Mouse (Mus musculus) stomach, embryonic 15.5 days (tissue): ENCODE measurements around the gene Etfbkmt. TPM values are rescaled to one million over a fixed set of nuclear protein-coding genes. Genes with fewer than 3 reads are reported as not detected.
"Not testable (repeated sequence)": the region's sequence is repeated elsewhere in the genome, so short reads cannot be mapped to it uniquely, and the experiment has no call there.

Experiments
- ATAC-seq: fragments of 200-750 bp; cut with Nextera tagmentation; 2 replicates; pipeline ENCODE4 v1.8.0; 2017; ENCODE audit warnings: low read depth, moderate number of reproducible peaks, moderate TSS enrichment; ENCODE audit not compliant: insufficient read depth, low FRiP score
- H3K27ac ChIP-seq: fragments of 300-500 bp; sonication (generic); 2 replicates; pipeline ENCODE4 v1.5.1; 2015; ENCODE audit warnings: mild to moderate bottlenecking, inconsistent platforms
- H3K27me3 ChIP-seq: fragments of 300-500 bp; sonication (generic); replicated peaks from 2 replicates; pipeline ENCODE4 v1.6.1; 2015; ENCODE audit warnings: inconsistent platforms
- H3K36me3 ChIP-seq: fragments of 300-500 bp; sonication (generic); 2 replicates; pipeline ENCODE4 v1.6.1; 2015; ENCODE audit warnings: inconsistent platforms
- H3K4me1 ChIP-seq: fragments of 300-500 bp; sonication (generic); 2 replicates; pipeline ENCODE4 v1.6.1; 2015; ENCODE audit warnings: inconsistent platforms
- H3K4me2 ChIP-seq: fragments of 300-500 bp; sonication (generic); 2 replicates; pipeline ENCODE4 v1.6.1; 2015; ENCODE audit warnings: mild to moderate bottlenecking, inconsistent platforms
- H3K4me3 ChIP-seq: fragments of 300-500 bp; sonication (generic); replicated peaks from 2 replicates; pipeline ENCODE4 v1.5.1; 2015; ENCODE audit warnings: inconsistent platforms
- H3K9ac ChIP-seq: fragments of 300-500 bp; sonication (generic); 2 replicates; pipeline ENCODE4 v1.6.1; 2015; ENCODE audit warnings: inconsistent platforms
- H3K9me3 ChIP-seq: fragments of 300-500 bp; sonication (generic); 2 replicates; pipeline ENCODE4 v1.6.1; 2016; ENCODE audit warnings: inconsistent platforms
- WGBS: fragments of 180-500 bp; shearing (Covaris S2); methylation state at CpG from one replicate; pipeline ENCODE4 v1.1.7; 2015; 5-methylcytosine and 5-hydroxymethylcytosine counted together
- polyA plus RNA-seq: library from polyadenylated mRNA; unstranded; fragments of >200 nt; fragmentation: Nextera tagmentation; extraction: Ambion mirVana; gene quantifications from 2 replicates; pipeline ENCODE4 v1.2.1, GENCODE M21; 2015

Etfbkmt gene
- polyA plus RNA-seq, 1 experiment from 2014 or later, result 16.7 TPM

- ATAC-seq, result no peak
- no peak overlapping the region for H3K4me3 ChIP-seq
- no peak overlapping the region for H3K27ac ChIP-seq
- H3K9me3 ChIP-seq, result no peaks in the 10 kb centered on the region; the same call in 1 of the 2 replicates
- H3K27me3 ChIP-seq, result no peaks in the 10 kb centered on the region
- H3K4me1 ChIP-seq, result no peaks in the 10 kb centered on the region
- 94% methylated on average over 1 of the region's 1 CpGs for WGBS
- no peak overlapping the region for H3K9ac ChIP-seq
- H3K36me3 ChIP-seq, result peaks cover 15% of the 10 kb centered on the region
- H3K4me2 ChIP-seq, result no peak overlapping the region
These were observed 28.0 kb downstream of the Etfbkmt start for GRCm38 (mm10) chr6:149167672-149168071.

DNA sequence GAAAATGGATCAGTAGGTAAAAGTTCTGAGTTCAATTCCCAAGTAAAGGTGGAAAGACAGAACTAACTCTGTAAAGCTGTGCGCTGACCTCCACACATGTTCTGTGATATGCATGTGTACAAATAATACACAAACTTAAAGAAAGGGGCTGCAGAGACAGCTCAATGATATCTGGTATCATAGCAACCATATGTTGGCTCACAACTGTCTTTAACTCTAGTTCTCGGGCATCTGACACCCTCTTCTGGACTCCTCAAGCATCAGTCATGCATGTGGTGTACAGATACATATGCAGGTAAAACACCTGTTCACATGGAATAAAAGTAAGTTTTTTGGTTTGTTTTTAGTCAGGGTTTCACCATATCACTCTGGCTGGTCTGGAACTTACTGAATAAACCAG, 28.8 kb downstream of the Etfbkmt start:
- 91% methylated on average over 2 of the region's 2 CpGs for WGBS
- H3K36me3 ChIP-seq, result peaks cover 14% of the 10 kb centered on the region

GRCm38 (mm10) chr6:149169965-149170364, 30.3 kb downstream of the Etfbkmt start:
- H3K4me3 ChIP-seq, H3K9ac ChIP-seq, H3K27ac ChIP-seq, ATAC-seq, H3K4me1 ChIP-seq, H3K27me3 ChIP-seq, H3K4me2 ChIP-seq, H3K9me3 ChIP-seq: not testable (repeated sequence)
- peaks cover 14% of the 10 kb centered on the region for H3K36me3 ChIP-seq
- 90% methylated on average over 4 of the region's 4 CpGs for WGBS

More for the DNA sequence above, 28.8 kb downstream of the Etfbkmt start:
- Histone ChIP-seq H3K9me3 (no peaks in the 10 kb centered on the region; the same call in 1 of the 2 replicates), H3K4me3 (no peak overlapping the region), H3K9ac (no peak overlapping the region), H3K4me1 (no peaks in the 10 kb centered on the region), H3K4me2 (no peak overlapping the region), H3K27me3 (no peaks in the 10 kb centered on the region), H3K27ac (no peak overlapping the region)
- ATAC-seq, result no peak

GRCm38 (mm10) chr6:149173831-149174625, 34.4 kb downstream of the Etfbkmt start:
- Histone ChIP-seq H3K9me3 (no peaks in the 10 kb centered on the region), H3K4me3 (no peak overlapping the region), H3K4me2 (no peak overlapping the region), H3K27ac (no peak overlapping the region), H3K27me3 (no peaks in the 10 kb centered on the region), H3K36me3 (peaks cover 16% of the 10 kb centered on the region), H3K9ac (no peak overlapping the region), H3K4me1 (no peaks in the 10 kb centered on the region)
- no peak for ATAC-seq
- WGBS, result 47% methylated on average over 4 of the region's 4 CpGs

DNA sequence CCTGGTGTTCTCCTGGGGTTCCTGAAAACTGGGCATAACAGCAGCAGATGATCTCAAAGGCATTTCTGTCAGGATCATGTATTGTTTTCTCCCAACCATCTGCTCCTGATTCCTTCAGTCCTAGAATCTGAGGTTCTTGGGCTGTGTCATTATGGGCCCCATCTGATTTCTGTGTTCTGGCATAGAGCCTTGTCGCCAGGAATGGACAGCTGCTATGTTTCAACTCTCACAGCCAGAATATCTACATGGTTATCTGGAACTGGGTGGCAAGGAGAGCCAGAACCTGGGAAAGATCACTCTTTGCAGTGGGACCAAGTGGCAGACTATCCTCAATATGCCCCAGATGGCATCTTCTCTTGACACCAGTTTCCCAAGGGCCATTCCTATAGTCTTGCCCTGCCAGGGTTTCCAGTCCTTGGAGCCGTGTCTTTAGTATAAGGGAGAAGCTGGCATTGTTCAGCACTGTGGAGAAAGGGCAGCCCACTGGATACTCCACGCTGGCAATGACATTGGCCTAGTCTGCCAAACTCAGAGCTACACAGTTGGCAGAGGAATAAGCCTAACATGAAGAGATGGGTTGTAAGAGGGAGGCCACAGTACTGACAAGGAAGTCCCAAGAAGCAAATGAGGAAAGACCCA, 35.4 kb downstream of the Etfbkmt start:
- no peaks in the 10 kb centered on the region for H3K27me3 ChIP-seq
- H3K4me3 ChIP-seq, result no peak overlapping the region
- no peaks in the 10 kb centered on the region for H3K9me3 ChIP-seq
- peaks cover 21% of the 10 kb centered on the region for H3K36me3 ChIP-seq
- H3K4me1 ChIP-seq, result no peaks in the 10 kb centered on the region
- 86% methylated on average over 3 of the region's 3 CpGs for WGBS
- ATAC-seq, result no peak
- H3K9ac ChIP-seq, result no peak overlapping the region
- no peak overlapping the region for H3K27ac ChIP-seq
- H3K4me2 ChIP-seq, result no peak overlapping the region

DNA sequence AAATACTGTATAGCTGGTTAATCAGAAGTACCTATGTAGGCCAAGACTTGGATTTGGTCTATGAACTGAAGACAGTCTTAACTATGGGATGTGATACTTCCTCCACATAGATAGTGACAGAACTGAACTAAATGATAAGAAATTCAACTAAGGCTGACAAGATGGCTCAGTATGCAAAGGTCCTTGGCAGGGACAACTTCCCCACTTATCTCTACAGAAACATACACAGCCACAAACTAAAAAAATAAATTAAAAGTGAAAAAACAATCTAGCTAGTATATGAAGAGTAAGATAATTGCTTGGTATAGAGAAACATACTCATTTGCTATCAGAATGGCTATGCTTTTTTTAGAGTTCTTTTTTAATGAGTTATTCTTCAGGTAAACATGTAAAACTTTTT, 39.4 kb downstream of the Etfbkmt start:
- Histone ChIP-seq H3K9ac (no peak overlapping the region), H3K4me3 (no peak overlapping the region), H3K4me2 (no peak overlapping the region), H3K9me3 (no peaks in the 10 kb centered on the region), H3K27me3 (no peaks in the 10 kb centered on the region), H3K27ac (no peak overlapping the region), H3K36me3 (peaks cover 42% of the 10 kb centered on the region), H3K4me1 (no peaks in the 10 kb centered on the region)
- no peak for ATAC-seq

DNA sequence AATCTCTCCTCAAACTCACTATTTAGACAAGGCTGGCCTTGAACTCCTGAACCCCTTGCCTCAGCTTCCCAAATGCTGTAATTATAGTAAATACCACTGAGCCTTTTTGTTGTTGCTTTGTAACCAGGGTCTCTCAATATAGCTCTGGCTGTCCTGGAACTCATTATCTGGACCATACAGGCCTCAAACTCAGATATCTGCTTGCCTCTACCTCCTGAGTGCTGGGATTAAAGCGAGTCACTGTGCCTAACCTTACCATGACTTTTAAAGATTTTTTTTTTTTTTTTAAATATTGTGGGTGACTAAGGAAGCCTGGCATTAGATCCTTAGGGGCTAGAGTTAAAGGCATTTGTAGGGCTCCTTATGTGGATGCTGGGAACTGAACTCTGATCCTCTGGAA, 44.4 kb downstream of the Etfbkmt start:
- H3K36me3 ChIP-seq, result peaks cover 33% of the 10 kb centered on the region
- 93% methylated on average over 1 of the region's 1 CpGs for WGBS

DNA sequence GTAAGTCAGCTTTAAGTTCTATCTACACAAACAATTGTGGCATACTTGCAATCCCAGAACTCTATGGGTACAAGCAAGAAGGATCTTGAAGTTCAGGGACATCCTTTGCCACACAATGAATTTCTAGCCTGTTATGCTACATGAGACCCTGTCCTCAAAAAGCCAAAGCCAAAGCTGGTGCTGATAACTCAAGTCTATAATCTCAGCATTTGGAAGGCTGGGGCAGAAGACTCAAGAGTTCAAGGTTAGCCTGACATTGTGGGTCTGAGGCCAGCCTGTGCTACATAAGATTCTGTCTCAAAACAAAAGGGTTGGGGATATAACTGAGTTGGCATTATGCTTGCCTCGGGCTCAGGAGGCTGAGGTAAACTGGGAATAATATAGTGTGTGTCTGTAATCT, 47.7 kb downstream of the Etfbkmt start:
- H3K9ac ChIP-seq, result no peak overlapping the region
- 59% methylated on average over 1 of the region's 1 CpGs for WGBS
- no peak for ATAC-seq

More for the DNA sequence above, 44.4 kb downstream of the Etfbkmt start:
- Histone ChIP-seq H3K27ac (no peak overlapping the region), H3K27me3 (no peaks in the 10 kb centered on the region), H3K9ac (no peak overlapping the region), H3K9me3 (no peaks in the 10 kb centered on the region), H3K4me3 (no peak overlapping the region), H3K4me2 (no peak overlapping the region), H3K4me1 (peaks cover 4% of the 10 kb centered on the region; the same call in 1 of the 2 replicates)
- no peak for ATAC-seq

GRCm38 (mm10) chr6:149188041-149188924, 48.6 kb downstream of the Etfbkmt start, which contains the start of gene Amn1:
Gene Amn1 (minus strand): TSS chr6:149188712.
- under 1% methylated on average over 34 of the region's 34 CpGs for WGBS
- H3K27ac ChIP-seq, result peak within 1 kb of the TSS; percentile 92
- H3K27me3 ChIP-seq, result no peaks in the 10 kb centered on the region
- peak within 1 kb of the TSS; percentile 86 for H3K4me3 ChIP-seq
- peaks cover 7% of the 10 kb centered on the region; the same call in 1 of the 2 replicates for H3K36me3 ChIP-seq
- H3K4me2 ChIP-seq, result peak within 1 kb of the TSS; percentile 58
- H3K4me1 ChIP-seq, result peaks cover 4% of the 10 kb centered on the region; the same call in 1 of the 2 replicates
- H3K9ac ChIP-seq, result peak within 1 kb of the TSS; percentile 65
- no peaks in the 10 kb centered on the region for H3K9me3 ChIP-seq
- peak; percentile 98 for ATAC-seq

More for the DNA sequence above, 47.7 kb downstream of the Etfbkmt start:
- H3K4me2 ChIP-seq, result peak overlapping the region; percentile 58
- peak overlapping the region; percentile 86 for H3K4me3 ChIP-seq
- no peaks in the 10 kb centered on the region for H3K27me3 ChIP-seq
- peaks cover 4% of the 10 kb centered on the region; the same call in 1 of the 2 replicates for H3K4me1 ChIP-seq
- no peaks in the 10 kb centered on the region for H3K9me3 ChIP-seq
- no peak overlapping the region for H3K27ac ChIP-seq
- peaks cover 14% of the 10 kb centered on the region for H3K36me3 ChIP-seq

GRCm38 (mm10) chr6:149188925-149189257, 49.2 kb downstream of the Etfbkmt start:
- Histone ChIP-seq H3K4me2 (peak overlapping the region; percentile 58), H3K36me3 (peaks cover 6% of the 10 kb centered on the region; the same call in 1 of the 2 replicates), H3K4me1 (peaks cover 4% of the 10 kb centered on the region; the same call in 1 of the 2 replicates), H3K9me3 (no peaks in the 10 kb centered on the region), H3K27me3 (no peaks in the 10 kb centered on the region), H3K27ac (peak overlapping the region; percentile 59; the same call in 1 of the 2 replicates), H3K9ac (no peak overlapping the region), H3K4me3 (peak overlapping the region; percentile 86)
- ATAC-seq, result no peak; the same call in 1 of the 2 replicates
- WGBS, result 32% methylated on average over 8 of the region's 8 CpGs

GRCm38 (mm10) chr6:149189340-149189922, 49.8 kb downstream of the Etfbkmt start:
- Histone ChIP-seq H3K4me2 (peak overlapping the region; percentile 58; the same call in 1 of the 2 replicates), H3K36me3 (peaks cover 2% of the 10 kb centered on the region; the same call in 1 of the 2 replicates), H3K27ac (no peak overlapping the region; the same call in 1 of the 2 replicates), H3K4me3 (no peak overlapping the region; the same call in 1 of the 2 replicates), H3K27me3 (no peaks in the 10 kb centered on the region), H3K4me1 (peaks cover 4% of the 10 kb centered on the region; the same call in 1 of the 2 replicates), H3K9ac (no peak overlapping the region), H3K9me3 (no peaks in the 10 kb centered on the region)
- no peak for ATAC-seq
- 93% methylated on average over 16 of the region's 16 CpGs for WGBS
